Mouse (Mus musculus) heart, embryonic 13.5 days (tissue): ENCODE results near the gene Gpha2. TPM values are rescaled to one million over a fixed set of nuclear protein-coding genes. Genes with fewer than 3 reads are reported as not detected.

ENCODE experiments used
- ATAC-seq: fragments of 200-750 bp; cut with Nextera tagmentation; 2 replicates; pipeline ENCODE4 v1.8.0; 2017; ENCODE audit warnings: moderate TSS enrichment; ENCODE audit not compliant: insufficient number of reproducible peaks, low FRiP score, low TSS enrichment; ENCODE audit errors: extremely low read depth
- H3K27ac ChIP-seq: fragments of 300-500 bp; sonication (generic); replicated peaks from 2 replicates; pipeline ENCODE4 v1.5.1; 2015; ENCODE audit warnings: moderate library complexity, mild to moderate bottlenecking, inconsistent platforms
- H3K27me3 ChIP-seq: fragments of 300-500 bp; sonication (generic); replicated peaks from 2 replicates; pipeline ENCODE4 v1.6.1; 2015; ENCODE audit warnings: mild to moderate bottlenecking, inconsistent platforms
- H3K36me3 ChIP-seq: fragments of 300-500 bp; sonication (generic); 2 replicates; pipeline ENCODE4 v1.6.1; 2015; ENCODE audit warnings: mild to moderate bottlenecking, inconsistent platforms
- H3K4me1 ChIP-seq: fragments of 300-500 bp; sonication (generic); 2 replicates; pipeline ENCODE4 v1.6.1; 2015; ENCODE audit warnings: inconsistent platforms
- H3K4me2 ChIP-seq: fragments of 300-500 bp; sonication (generic); 2 replicates; pipeline ENCODE4 v1.6.1; 2015; ENCODE audit warnings: inconsistent platforms, mild to moderate bottlenecking, moderate library complexity
- H3K4me3 ChIP-seq: fragments of 300-500 bp; sonication (generic); 2 replicates; pipeline ENCODE4 v1.5.1; 2015; ENCODE audit warnings: moderate library complexity, mild to moderate bottlenecking, inconsistent platforms
- H3K9ac ChIP-seq: fragments of 300-500 bp; sonication (generic); 2 replicates; pipeline ENCODE4 v1.6.1; 2015; ENCODE audit warnings: inconsistent platforms, mild to moderate bottlenecking, moderate library complexity
- H3K9me3 ChIP-seq: fragments of 300-500 bp; sonication (generic); 2 replicates; pipeline ENCODE4 v1.6.1; 2016; ENCODE audit warnings: inconsistent platforms
- WGBS: fragments of 180-500 bp; shearing (Covaris S2); methylation state at CpG from one replicate; pipeline ENCODE4 v1.1.7; 2015; ENCODE audit warnings: mixed read lengths; 5-methylcytosine and 5-hydroxymethylcytosine counted together
- polyA plus RNA-seq: library from polyadenylated mRNA; unstranded; fragments of >200 nt; fragmentation: Nextera tagmentation; extraction: Ambion mirVana; gene quantifications from 2 replicates; pipeline ENCODE4 v1.2.1, GENCODE M21; 2015

Gene Gpha2
- polyA plus RNA-seq, 1 experiment from 2014 or later = not detected

DNA sequence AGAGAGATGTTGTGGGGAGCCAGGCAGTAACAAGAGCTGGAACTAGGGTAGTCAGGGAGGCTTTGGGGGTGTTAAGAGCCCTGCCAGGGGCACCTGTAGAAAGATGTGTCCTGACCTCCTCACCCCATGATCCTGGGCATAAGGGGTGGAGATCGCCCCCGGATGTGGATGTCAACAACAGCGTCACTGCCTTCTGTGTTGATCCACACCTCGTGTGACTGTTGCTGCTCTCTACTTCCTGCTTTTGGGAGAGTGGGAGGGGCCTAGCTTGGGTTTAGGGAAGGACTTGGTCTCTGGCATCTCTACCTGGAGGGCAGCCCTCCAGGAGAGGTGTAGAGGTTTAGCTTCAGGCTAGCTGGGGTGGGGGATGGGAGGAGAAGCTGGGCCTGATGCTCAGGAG lies 16.1 kb downstream of the Gpha2 start:
- H3K36me3 ChIP-seq = peaks cover 37% of the 10 kb centered on the region

DNA sequence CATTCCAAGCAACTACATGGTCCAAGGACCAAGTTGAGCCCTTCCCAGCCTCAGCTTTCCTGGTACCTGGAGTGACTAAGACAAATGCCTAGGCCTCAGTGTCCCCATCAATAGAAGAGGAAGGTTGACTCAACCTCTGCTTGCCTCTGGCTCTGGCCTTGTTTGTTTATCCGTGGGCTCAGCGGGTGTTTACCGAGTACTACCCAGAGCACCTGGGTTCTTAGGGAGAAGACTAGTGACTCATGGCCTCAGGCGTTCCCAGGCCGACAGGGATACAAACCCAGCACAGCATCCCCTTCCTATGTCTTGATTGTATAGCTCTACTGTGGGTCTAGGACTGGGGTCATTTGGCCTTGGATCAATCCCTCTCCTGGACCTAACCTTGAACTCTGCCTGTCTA lies 17.0 kb downstream of the Gpha2 start:
- Histone ChIP-seq H3K27me3 (no peaks in the 10 kb centered on the region), H3K9ac (peak overlapping the region; percentile 93), H3K9me3 (no peaks in the 10 kb centered on the region), H3K36me3 (peaks cover 46% of the 10 kb centered on the region), H3K4me1 (peaks cover 22% of the 10 kb centered on the region), H3K4me3 (no peak overlapping the region), H3K27ac (no peak overlapping the region), H3K4me2 (peak overlapping the region; percentile 96)
- ATAC-seq = no peak
- 78% methylated on average over 5 of the region's 5 CpGs for WGBS

More for the DNA sequence above, 16.1 kb downstream of the Gpha2 start:
- peak overlapping the region; percentile 93 for H3K9ac ChIP-seq
- H3K4me3 ChIP-seq = peak overlapping the region; percentile 81
- peaks cover 22% of the 10 kb centered on the region for H3K4me1 ChIP-seq
- peak overlapping the region; percentile 72 for H3K27ac ChIP-seq
- H3K27me3 ChIP-seq = no peaks in the 10 kb centered on the region
- ATAC-seq = 0 out of 2 replicates have a peak, but pooled peaks have one; percentile 15
- H3K4me2 ChIP-seq = peak overlapping the region; percentile 96
- WGBS = 0% methylated on average over 4 of the region's 4 CpGs
- H3K9me3 ChIP-seq = no peaks in the 10 kb centered on the region

- no peak for ATAC-seq
- WGBS = 52% methylated on average over 1 of the region's 1 CpGs
- H3K36me3 ChIP-seq = peaks cover 67% of the 10 kb centered on the region
These were observed 19.6 kb downstream of the Gpha2 start for GRCm38 (mm10) chr19:6245806-6246205.

GRCm38 (mm10) chr19:6247526-6248300 lies 21.5 kb downstream of the Gpha2 start:
- Histone ChIP-seq H3K27ac (no peak overlapping the region), H3K4me1 (peaks cover 5% of the 10 kb centered on the region), H3K9ac (no peak overlapping the region), H3K4me3 (no peak overlapping the region), H3K27me3 (no peaks in the 10 kb centered on the region), H3K4me2 (no peak overlapping the region), H3K36me3 (peaks cover 85% of the 10 kb centered on the region), H3K9me3 (no peaks in the 10 kb centered on the region)
- 87% methylated on average over 29 of the region's 29 CpGs for WGBS
- no peak for ATAC-seq

More at GRCm38 (mm10) chr19:6245806-6246205, 19.6 kb downstream of the Gpha2 start:
- H3K4me3 ChIP-seq = no peak overlapping the region
- H3K4me1 ChIP-seq = peaks cover 15% of the 10 kb centered on the region
- H3K27ac ChIP-seq = no peak overlapping the region
- H3K27me3 ChIP-seq = no peaks in the 10 kb centered on the region
- H3K9me3 ChIP-seq = no peaks in the 10 kb centered on the region
- no peak overlapping the region for H3K9ac ChIP-seq
- H3K4me2 ChIP-seq = no peak overlapping the region

DNA sequence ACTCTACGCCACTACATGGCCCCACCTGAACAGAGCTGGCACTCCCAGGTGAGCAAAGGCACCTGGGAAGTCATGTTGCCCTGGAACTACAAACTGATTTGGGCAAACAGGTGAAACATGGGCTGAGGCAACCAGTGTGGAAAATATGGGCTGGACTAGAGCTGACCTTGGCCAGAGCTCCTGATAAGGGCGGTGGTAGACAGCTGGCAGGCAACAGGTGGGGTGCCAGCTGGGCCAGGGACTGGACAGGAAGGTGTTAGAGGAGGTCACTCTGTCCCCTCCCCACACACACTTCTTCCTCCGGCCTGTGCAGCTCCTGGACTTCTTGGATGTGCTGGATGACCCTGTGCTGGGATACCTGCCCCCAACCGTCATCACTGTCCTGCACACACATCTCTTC lies 26.8 kb downstream of the Gpha2 start:
- WGBS = 81% methylated on average over 4 of the region's 4 CpGs
- Histone ChIP-seq H3K9ac (no peak overlapping the region), H3K9me3 (no peaks in the 10 kb centered on the region), H3K27ac (no peak overlapping the region), H3K4me3 (no peak overlapping the region), H3K4me2 (no peak overlapping the region), H3K36me3 (peaks cover 94% of the 10 kb centered on the region), H3K4me1 (peaks cover 5% of the 10 kb centered on the region; the same call in 1 of the 2 replicates), H3K27me3 (no peaks in the 10 kb centered on the region)
- ATAC-seq = no peak

GRCm38 (mm10) chr19:6260428-6260827 lies 34.2 kb downstream of the Gpha2 start:
- Histone ChIP-seq H3K4me1 (no peaks in the 10 kb centered on the region), H3K4me3 (no peak overlapping the region), H3K27ac (no peak overlapping the region), H3K4me2 (no peak overlapping the region), H3K9me3 (peaks cover 5% of the 10 kb centered on the region; the same call in 1 of the 2 replicates), H3K9ac (no peak overlapping the region), H3K27me3 (no peaks in the 10 kb centered on the region), H3K36me3 (peaks cover 71% of the 10 kb centered on the region)
- no peak for ATAC-seq
- 77% methylated on average over 2 of the region's 2 CpGs for WGBS

- no peaks in the 10 kb centered on the region for H3K4me1 ChIP-seq
- no peaks in the 10 kb centered on the region for H3K27me3 ChIP-seq
- peaks cover 5% of the 10 kb centered on the region; the same call in 1 of the 2 replicates for H3K9me3 ChIP-seq
- H3K36me3 ChIP-seq = peaks cover 66% of the 10 kb centered on the region
- H3K4me3 ChIP-seq = no peak overlapping the region
- no peak overlapping the region for H3K9ac ChIP-seq
- no peak for ATAC-seq
- H3K4me2 ChIP-seq = no peak overlapping the region
- H3K27ac ChIP-seq = no peak overlapping the region
- 74% methylated on average over 4 of the region's 4 CpGs for WGBS
These were observed 34.8 kb downstream of the Gpha2 start for GRCm38 (mm10) chr19:6260946-6261345.

DNA sequence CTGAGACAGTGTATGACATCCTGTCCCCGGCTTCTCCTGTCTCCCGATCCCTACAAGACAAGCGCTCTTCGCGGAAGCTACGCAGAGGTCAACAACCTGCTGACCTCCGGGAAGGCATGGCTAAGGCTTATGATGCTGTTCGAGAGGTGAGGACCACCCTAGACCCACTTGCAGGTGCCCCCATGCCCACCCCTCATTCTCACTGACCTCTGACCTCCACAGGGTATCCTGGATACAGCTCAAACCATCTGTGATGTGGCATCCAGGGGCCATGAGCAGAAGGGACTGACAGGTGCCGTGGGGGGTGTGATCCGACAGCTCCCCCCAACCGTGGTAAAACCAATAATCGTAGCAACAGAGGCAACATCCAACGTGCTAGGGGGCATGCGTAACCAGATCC lies 35.2 kb downstream of the Gpha2 start:
- H3K27me3 ChIP-seq = no peaks in the 10 kb centered on the region
- no peak overlapping the region for H3K27ac ChIP-seq
- 91% methylated on average over 14 of the region's 14 CpGs for WGBS
- no peak overlapping the region for H3K9ac ChIP-seq
- no peak overlapping the region for H3K4me2 ChIP-seq
- no peak for ATAC-seq
- H3K36me3 ChIP-seq = peaks cover 62% of the 10 kb centered on the region
- H3K4me3 ChIP-seq = no peak overlapping the region
- H3K4me1 ChIP-seq = no peaks in the 10 kb centered on the region
- H3K9me3 ChIP-seq = peaks cover 5% of the 10 kb centered on the region; the same call in 1 of the 2 replicates

- no peaks in the 10 kb centered on the region for H3K4me1 ChIP-seq
- no peak overlapping the region for H3K9ac ChIP-seq
- H3K9me3 ChIP-seq = peaks cover 5% of the 10 kb centered on the region; the same call in 1 of the 2 replicates
- H3K27ac ChIP-seq = no peak overlapping the region
- ATAC-seq = no peak
- H3K4me3 ChIP-seq = no peak overlapping the region
- H3K27me3 ChIP-seq = 0 out of 2 replicates have a peak, but pooled peaks cover 4% of the 10 kb centered on the region
- 60% methylated on average over 7 of the region's 7 CpGs for WGBS
- H3K36me3 ChIP-seq = peaks cover 53% of the 10 kb centered on the region
- no peak overlapping the region for H3K4me2 ChIP-seq
These were observed 36.0 kb downstream of the Gpha2 start for GRCm38 (mm10) chr19:6262222-6262621.

DNA sequence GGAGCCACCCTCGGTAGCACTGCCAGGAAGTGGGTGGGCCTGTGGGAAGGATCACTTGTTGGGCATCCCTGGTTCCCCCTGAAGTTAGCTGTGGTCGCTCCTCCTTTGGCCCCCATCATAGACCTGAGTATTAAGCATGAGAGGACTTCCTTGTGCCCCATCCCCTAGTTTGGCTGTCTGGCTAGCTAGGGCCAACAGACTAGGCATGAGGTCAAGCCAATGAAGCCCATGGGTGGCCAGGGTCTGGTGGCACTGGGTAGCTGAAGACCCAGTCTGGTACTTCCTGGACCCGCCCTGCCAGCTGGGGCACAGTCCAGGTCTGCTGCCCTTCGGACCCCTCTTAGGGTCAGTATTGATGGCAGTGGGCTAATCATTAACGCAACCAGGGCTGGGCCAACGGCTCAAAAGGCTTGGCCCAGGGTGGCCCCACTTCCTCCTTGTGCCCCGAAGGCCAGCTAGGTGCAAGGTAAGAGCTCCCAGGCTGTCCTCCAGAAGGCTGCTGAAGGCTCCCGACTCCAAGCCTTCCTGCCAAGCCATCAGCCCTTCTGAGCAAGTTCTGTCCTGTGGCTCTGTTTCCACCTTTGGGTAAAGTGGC lies 36.8 kb downstream of the Gpha2 start:
- Histone ChIP-seq H3K4me1 (no peaks in the 10 kb centered on the region), H3K27ac (no peak overlapping the region), H3K4me2 (no peak overlapping the region), H3K27me3 (0 out of 2 replicates have a peak, but pooled peaks cover 6% of the 10 kb centered on the region), H3K9me3 (peaks cover 5% of the 10 kb centered on the region; the same call in 1 of the 2 replicates), H3K9ac (no peak overlapping the region), H3K4me3 (no peak overlapping the region), H3K36me3 (peaks cover 46% of the 10 kb centered on the region)
- 82% methylated on average over 8 of the region's 8 CpGs for WGBS
- ATAC-seq = no peak

- H3K27ac ChIP-seq = no peak overlapping the region
- H3K4me1 ChIP-seq = 0 out of 2 replicates have a peak, but pooled peaks cover 3% of the 10 kb centered on the region
- no peak overlapping the region for H3K4me2 ChIP-seq
- H3K27me3 ChIP-seq = 0 out of 2 replicates have a peak, but pooled peaks cover 6% of the 10 kb centered on the region
- H3K4me3 ChIP-seq = no peak overlapping the region
- peaks cover 34% of the 10 kb centered on the region for H3K36me3 ChIP-seq
- no peak overlapping the region for H3K9ac ChIP-seq
- WGBS = 69% methylated on average over 9 of the region's 9 CpGs
- ATAC-seq = no peak
- peaks cover 5% of the 10 kb centered on the region; the same call in 1 of the 2 replicates for H3K9me3 ChIP-seq
These were observed 38.0 kb downstream of the Gpha2 start for GRCm38 (mm10) chr19:6264200-6264599.
